Mouse (Mus musculus): ENCODE data around the gene Ccne1. TPM values are rescaled to one million over a fixed set of nuclear protein-coding genes. Genes with fewer than 3 reads are reported as not detected.
"Not testable (repeated sequence)": the region's sequence is repeated elsewhere in the genome, so short reads cannot be mapped to it uniquely, and the experiment has no call there.

Ccne1 gene
- total RNA-seq (2014; fragmentation: Nextera tagmentation) (111 and 130 TPM in 2 replicates), total RNA-seq (2017) (99.0 and 164 TPM in 2 replicates)

- peak; percentile 46 for ATAC-seq (replicated peaks; ENCODE audit: low FRiP score, low TSS enrichment, poor library complexity, severe bottlenecking)
These were observed at the start of gene Ccne1 for GRCm38 (mm10) chr7:38107371-38108259. Gene Ccne1 (minus strand): TSS chr7:38107534.

GRCm38 (mm10) chr7:38155829-38156228, 48.5 kb upstream of the Ccne1 start:
- ATAC-seq (replicated peaks; ENCODE audit: low FRiP score, low TSS enrichment, poor library complexity, severe bottlenecking): no peak

GRCm38 (mm10) chr7:38152571-38152970, 45.2 kb upstream of the Ccne1 start:
- no peak for ATAC-seq (replicated peaks; ENCODE audit: low FRiP score, low TSS enrichment, poor library complexity, severe bottlenecking)

GRCm38 (mm10) chr7:38151706-38152312, 44.5 kb upstream of the Ccne1 start:
- ATAC-seq (replicated peaks; ENCODE audit: low FRiP score, low TSS enrichment, poor library complexity, severe bottlenecking): no peak

GRCm38 (mm10) chr7:38147477-38147876, 40.1 kb upstream of the Ccne1 start:
- ATAC-seq (replicated peaks; ENCODE audit: low FRiP score, low TSS enrichment, poor library complexity, severe bottlenecking): no peak

- ATAC-seq (replicated peaks; ENCODE audit: low FRiP score, low TSS enrichment, poor library complexity, severe bottlenecking): peak; percentile 79
These were observed 34.6 kb upstream of the Ccne1 start for GRCm38 (mm10) chr7:38141747-38142545.

GRCm38 (mm10) chr7:38140324-38140723, 33.0 kb upstream of the Ccne1 start:
- no peak for ATAC-seq (replicated peaks; ENCODE audit: low FRiP score, low TSS enrichment, poor library complexity, severe bottlenecking)

GRCm38 (mm10) chr7:38134471-38134870, 27.1 kb upstream of the Ccne1 start:
- ATAC-seq (replicated peaks; ENCODE audit: low FRiP score, low TSS enrichment, poor library complexity, severe bottlenecking): no peak

GRCm38 (mm10) chr7:38131186-38131585, 23.9 kb upstream of the Ccne1 start:
- ATAC-seq (replicated peaks; ENCODE audit: low FRiP score, low TSS enrichment, poor library complexity, severe bottlenecking): peak; percentile 69

GRCm38 (mm10) chr7:38129986-38130729, 22.8 kb upstream of the Ccne1 start:
- ATAC-seq (replicated peaks; ENCODE audit: low FRiP score, low TSS enrichment, poor library complexity, severe bottlenecking): no peak

- no peak for ATAC-seq (replicated peaks; ENCODE audit: low FRiP score, low TSS enrichment, poor library complexity, severe bottlenecking)
These were observed 22.2 kb upstream of the Ccne1 start for GRCm38 (mm10) chr7:38129491-38129890.

GRCm38 (mm10) chr7:38128256-38128655, 20.9 kb upstream of the Ccne1 start:
- not testable (repeated sequence) for ATAC-seq (replicated peaks; ENCODE audit: low FRiP score, low TSS enrichment, poor library complexity, severe bottlenecking)

GRCm38 (mm10) chr7:38125565-38126159, 18.3 kb upstream of the Ccne1 start:
- ATAC-seq (replicated peaks; ENCODE audit: low FRiP score, low TSS enrichment, poor library complexity, severe bottlenecking): no peak

GRCm38 (mm10) chr7:38124164-38124563, 16.8 kb upstream of the Ccne1 start:
- not testable (repeated sequence) for ATAC-seq (replicated peaks; ENCODE audit: low FRiP score, low TSS enrichment, poor library complexity, severe bottlenecking)

GRCm38 (mm10) chr7:38118594-38118993, 11.3 kb upstream of the Ccne1 start:
- no peak for ATAC-seq (replicated peaks; ENCODE audit: low FRiP score, low TSS enrichment, poor library complexity, severe bottlenecking)

- ATAC-seq (replicated peaks; ENCODE audit: low FRiP score, low TSS enrichment, poor library complexity, severe bottlenecking): no peak
These were observed 5.1 kb upstream of the Ccne1 start for GRCm38 (mm10) chr7:38112451-38112850.

- no peak for ATAC-seq (replicated peaks; ENCODE audit: low FRiP score, low TSS enrichment, poor library complexity, severe bottlenecking)
These were observed 4.7 kb upstream of the Ccne1 start for GRCm38 (mm10) chr7:38111996-38112395.

- ATAC-seq (replicated peaks; ENCODE audit: low FRiP score, low TSS enrichment, poor library complexity, severe bottlenecking): no peak; the same call in 1 of the 2 replicates
These were observed 912 bp upstream of the Ccne1 start for GRCm38 (mm10) chr7:38108260-38108632.

Measured in megakaryocyte-erythroid progenitor cell, adult 5-6 weeks (primary cell).